Mouse (Mus musculus) adrenal gland, adult 18-20 months (tissue): ENCODE measurements around the gene Bco1. TPM values are rescaled to one million over a fixed set of nuclear protein-coding genes. Genes with fewer than 3 reads are reported as not detected.

Experiments
- DNase-seq, 2 experiments: peaks; one replicate each; pipeline ENCODE4 v3.0.0; 2021 to 2022; ENCODE audit warnings: low spot score in 2 of 2
- long read RNA-seq, 2 experiments: library from polyadenylated mRNA; stranded (forward); transcript quantifications; one replicate each; pipeline ENCODE4 v2.0.0; 2021
- total RNA-seq, 2 experiments: library from RNA; stranded (reverse); gene quantifications; 1 replicate in 1 of 2; 2 replicates in 1 of 2; pipeline ENCODE4 v1.2.3; 2021

Bco1 gene
- under 1 TPM in 1 of 2 experiments, not detected in 1; 0.42 TPM for total RNA-seq
- long read RNA-seq, experiment 1 = 0 reads
- long read RNA-seq, experiment 2 = 0 reads

- no peak for DNase-seq
Measured at GRCm38 (mm10) chr8:117095647-117096046, at the start of gene Bco1. Gene Bco1 (plus strand): TSS chr8:117095854.

GRCm38 (mm10) chr8:117049444-117049843, 46.2 kb upstream of the Bco1 start:
- DNase-seq = no peak

GRCm38 (mm10) chr8:117050763-117051162, 44.9 kb upstream of the Bco1 start:
- DNase-seq = no peak

- DNase-seq = no peak
Measured at GRCm38 (mm10) chr8:117051316-117051715, 44.3 kb upstream of the Bco1 start.

- peak; percentile 53 to 62 for DNase-seq
Measured at GRCm38 (mm10) chr8:117053135-117054079, 42.2 kb upstream of the Bco1 start.

GRCm38 (mm10) chr8:117054146-117054545, 41.5 kb upstream of the Bco1 start:
- no peak for DNase-seq

- DNase-seq = no peak
Measured at GRCm38 (mm10) chr8:117055097-117055496, 40.6 kb upstream of the Bco1 start.

- DNase-seq = no peak
Measured at GRCm38 (mm10) chr8:117059021-117059420, 36.6 kb upstream of the Bco1 start.

GRCm38 (mm10) chr8:117060306-117060705, 35.3 kb upstream of the Bco1 start:
- no peak for DNase-seq

- no peak for DNase-seq
Measured at GRCm38 (mm10) chr8:117061180-117061880, 34.3 kb upstream of the Bco1 start.

GRCm38 (mm10) chr8:117066955-117067354, 28.7 kb upstream of the Bco1 start:
- no peak for DNase-seq

GRCm38 (mm10) chr8:117067396-117067795, 28.3 kb upstream of the Bco1 start:
- DNase-seq = no peak

- DNase-seq = no peak
Measured at GRCm38 (mm10) chr8:117068294-117068693, 27.4 kb upstream of the Bco1 start.

- no peak for DNase-seq
Measured at GRCm38 (mm10) chr8:117069708-117070107, 25.9 kb upstream of the Bco1 start.

GRCm38 (mm10) chr8:117074350-117075182, 21.1 kb upstream of the Bco1 start:
- no peak for DNase-seq

- no peak for DNase-seq
Measured at GRCm38 (mm10) chr8:117078367-117078926, 17.2 kb upstream of the Bco1 start.

GRCm38 (mm10) chr8:117079652-117080051, 16.0 kb upstream of the Bco1 start:
- DNase-seq = no peak

- DNase-seq = no peak
Measured at GRCm38 (mm10) chr8:117082399-117082872, 13.2 kb upstream of the Bco1 start, which contains the start of gene Pkd1l2. Gene Pkd1l2 (minus strand): TSS chr8:117082449.

GRCm38 (mm10) chr8:117082947-117083559, 12.6 kb upstream of the Bco1 start:
- DNase-seq = no peak

GRCm38 (mm10) chr8:117085521-117085920, 10.1 kb upstream of the Bco1 start:
- DNase-seq = no peak
